Mouse (Mus musculus) c-Kit-positive CD71-positive TER-119-positive erythroid progenitor cells, embryonic 14.5 days (primary cell): ENCODE measurements around the gene Rbm48.
"Not testable (repeated sequence)": the region's sequence is repeated elsewhere in the genome, so short reads cannot be mapped to it uniquely, and the experiment has no call there.

Source experiments
- DNase-seq: peaks from one replicate; pipeline ENCODE4 v3.0.0-alpha.2; 2013; ENCODE audit warnings: low spot score

Rbm48 gene

DNA sequence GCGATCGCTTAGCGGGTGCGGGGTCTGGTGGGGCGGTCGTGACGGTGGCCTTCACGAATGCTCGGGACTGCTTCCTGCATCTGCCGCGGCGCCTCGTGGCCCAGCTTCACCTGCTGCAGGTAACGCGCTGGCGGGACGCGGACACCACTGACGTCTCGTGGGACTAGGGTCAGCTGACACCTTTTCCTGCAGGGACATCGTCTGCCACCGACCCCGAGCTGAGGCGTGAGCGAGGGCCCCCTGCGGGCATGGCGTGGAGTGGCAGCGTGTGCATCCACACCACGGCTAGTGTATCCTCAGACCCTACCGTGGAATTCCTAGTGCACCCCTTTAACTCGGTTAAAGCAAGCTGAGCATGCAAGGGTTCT lies at the start of gene Rbm48:
TSS of gene Rbm48 (minus strand) at position 187 of the 368 bp plus-strand sequence.
- DNase-seq, result peak; percentile 53

GRCm38 (mm10) chr5:3645326-3645725 lies 48.9 kb upstream of the Rbm48 start:
- no peak for DNase-seq

- no peak for DNase-seq
These were observed 48.2 kb upstream of the Rbm48 start for GRCm38 (mm10) chr5:3644621-3645020.

DNA sequence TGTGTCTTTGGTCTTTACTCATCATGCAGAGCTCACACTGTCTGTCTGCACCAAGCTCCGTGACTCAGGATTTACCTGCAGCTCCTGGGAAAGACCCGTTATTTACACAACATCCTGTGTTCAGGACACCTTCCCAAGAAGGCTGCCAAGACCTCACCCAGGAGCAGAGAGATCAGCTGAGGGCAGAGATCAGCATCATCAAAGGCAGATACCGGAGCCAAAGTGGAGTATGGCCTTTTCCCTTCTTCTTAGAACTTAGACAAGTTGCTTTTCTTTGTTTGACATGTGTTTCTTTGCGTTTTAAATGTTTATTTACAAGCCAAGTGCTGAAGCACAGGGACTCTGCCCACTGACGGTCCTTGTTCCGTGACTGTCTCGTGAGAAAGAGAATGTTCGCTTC lies 38.9 kb upstream of the Rbm48 start:
- no peak for DNase-seq

DNA sequence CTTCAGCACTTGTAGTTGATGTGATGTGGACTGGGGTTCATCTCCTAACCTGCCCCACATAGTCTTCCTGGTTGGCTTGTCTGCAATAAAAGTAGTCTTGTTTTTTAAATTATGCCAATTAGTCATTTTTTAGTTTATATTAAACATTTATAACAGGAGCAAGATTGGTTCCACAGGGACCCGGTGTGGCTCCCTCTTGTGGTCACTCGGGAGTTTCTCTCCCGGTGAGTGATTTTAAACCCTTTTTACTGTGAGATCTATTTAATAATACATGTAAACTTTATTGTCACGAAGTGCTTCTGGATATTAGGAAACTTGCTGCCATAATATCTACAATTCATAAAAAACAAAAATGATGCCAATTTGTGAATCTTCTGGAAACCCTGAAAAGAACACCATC lies 37.6 kb upstream of the Rbm48 start:
- DNase-seq, result peak; percentile 31

DNA sequence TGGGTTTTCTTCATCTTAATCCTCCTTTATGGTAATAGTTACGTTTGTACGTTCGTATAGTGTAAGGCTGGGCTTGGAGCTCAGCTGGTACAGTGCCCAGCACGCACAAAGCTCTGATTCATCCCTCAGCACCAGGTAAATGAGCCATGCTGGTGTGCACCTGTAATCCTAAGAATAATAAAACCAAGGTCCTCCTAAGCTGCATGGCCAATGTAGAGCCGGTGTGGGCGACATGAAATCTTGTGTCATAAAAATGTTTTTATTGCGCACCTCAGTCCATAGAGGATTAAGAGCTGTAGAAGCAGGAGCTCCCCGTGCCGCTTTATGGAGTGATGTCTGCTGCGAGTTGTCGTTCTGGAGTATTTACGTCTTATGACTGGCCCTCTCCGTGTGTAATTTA lies 36.9 kb upstream of the Rbm48 start:
- no peak for DNase-seq

- no peak for DNase-seq
These were observed 35.9 kb upstream of the Rbm48 start for GRCm38 (mm10) chr5:3632285-3632684.

DNA sequence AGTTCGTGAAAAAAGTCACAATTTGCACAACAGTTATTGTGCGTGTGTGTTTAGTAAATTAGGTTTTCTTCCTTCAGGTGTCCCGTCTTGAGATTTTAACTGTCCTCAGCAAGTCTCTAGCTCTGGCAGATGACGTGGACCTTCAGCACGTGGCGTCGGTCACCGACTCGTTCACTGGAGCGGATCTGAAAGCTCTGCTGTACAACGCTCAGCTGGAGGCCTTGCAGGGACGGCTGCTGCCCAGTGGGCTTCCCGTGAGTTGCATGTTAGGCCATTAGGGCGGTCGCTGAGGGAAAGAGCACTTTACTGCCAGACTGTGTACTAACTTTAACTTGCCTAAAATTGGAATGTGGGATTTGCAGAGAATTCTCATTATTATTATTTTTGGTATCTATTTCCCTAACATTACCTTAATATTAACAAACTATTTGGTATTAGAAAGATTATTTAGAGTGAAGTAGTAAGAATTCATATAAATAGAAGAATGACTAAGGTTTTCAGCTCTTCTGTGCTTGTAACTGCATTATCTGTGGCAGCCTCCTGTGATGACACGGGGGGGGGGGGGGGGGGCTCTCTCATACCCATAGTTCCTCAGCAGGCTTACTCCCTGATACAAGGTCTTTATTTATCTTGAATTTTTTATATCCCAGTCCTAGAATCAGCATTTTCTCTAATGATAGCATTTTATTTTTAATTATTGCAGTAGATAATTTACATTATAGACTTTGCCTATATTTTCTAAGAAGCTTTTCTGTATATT lies 35.3 kb upstream of the Rbm48 start:
- no peak for DNase-seq

DNA sequence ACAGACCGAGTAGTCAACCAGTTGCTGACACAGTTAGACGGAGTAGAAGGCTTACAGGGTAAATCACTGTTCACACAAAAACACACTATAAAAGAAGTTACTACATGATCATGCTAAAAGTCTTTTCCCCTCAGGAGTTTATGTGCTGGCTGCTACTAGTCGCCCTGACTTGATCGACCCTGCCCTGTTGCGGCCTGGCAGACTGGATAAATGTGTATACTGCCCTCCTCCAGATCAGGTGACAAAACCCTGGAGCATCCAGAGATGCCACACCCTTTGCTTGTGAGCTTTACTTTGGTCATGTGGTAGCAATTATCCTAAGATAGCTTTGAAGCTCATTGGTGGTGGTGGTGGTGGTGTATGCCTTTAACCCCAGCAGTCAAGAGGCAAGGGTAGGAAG lies 33.7 kb upstream of the Rbm48 start:
- DNase-seq, result no peak

DNA sequence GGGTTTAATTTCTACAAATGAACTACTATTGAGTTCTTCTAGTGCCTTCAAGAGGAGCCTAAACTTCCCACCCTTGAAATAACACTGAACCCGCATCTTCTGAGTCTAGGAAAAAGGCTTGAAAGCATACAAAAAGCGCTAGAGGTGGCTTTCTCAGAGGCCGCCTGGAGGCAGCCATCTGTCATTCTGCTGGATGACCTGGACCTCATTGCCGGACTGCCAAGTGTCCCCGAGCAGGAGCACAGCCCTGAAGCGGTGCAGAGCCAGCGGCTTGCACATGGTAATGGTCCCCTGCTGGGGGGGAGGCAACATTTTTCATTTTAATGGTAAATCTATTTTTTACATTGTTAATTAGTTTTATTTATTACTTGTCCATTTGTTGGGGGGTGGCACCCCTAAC lies 24.1 kb upstream of the Rbm48 start:
- DNase-seq, result no peak

DNA sequence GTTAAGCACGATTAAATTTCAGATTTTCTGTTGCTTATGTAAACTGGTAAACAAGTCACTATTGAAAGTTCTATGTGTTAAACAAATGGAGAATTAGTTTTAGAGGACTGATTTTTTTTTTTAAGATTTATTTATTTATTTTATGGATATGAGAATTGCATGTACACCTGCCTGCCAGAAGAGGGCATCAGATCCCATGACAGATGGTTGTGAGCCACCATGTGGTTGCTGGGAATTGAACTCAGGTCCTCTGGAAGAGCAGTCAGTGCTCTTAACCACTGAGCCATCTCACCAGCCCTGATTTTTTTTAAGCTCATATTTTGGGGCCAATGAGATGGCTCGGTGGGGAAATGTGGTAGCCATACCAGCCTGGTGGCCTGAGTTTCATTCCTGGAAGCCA lies 15.4 kb upstream of the Rbm48 start:
- not testable (repeated sequence) for DNase-seq

- no peak for DNase-seq
These were observed 12.9 kb upstream of the Rbm48 start for GRCm38 (mm10) chr5:3609241-3609640.

GRCm38 (mm10) chr5:3607114-3607513 lies 10.7 kb upstream of the Rbm48 start:
- DNase-seq, result no peak

DNA sequence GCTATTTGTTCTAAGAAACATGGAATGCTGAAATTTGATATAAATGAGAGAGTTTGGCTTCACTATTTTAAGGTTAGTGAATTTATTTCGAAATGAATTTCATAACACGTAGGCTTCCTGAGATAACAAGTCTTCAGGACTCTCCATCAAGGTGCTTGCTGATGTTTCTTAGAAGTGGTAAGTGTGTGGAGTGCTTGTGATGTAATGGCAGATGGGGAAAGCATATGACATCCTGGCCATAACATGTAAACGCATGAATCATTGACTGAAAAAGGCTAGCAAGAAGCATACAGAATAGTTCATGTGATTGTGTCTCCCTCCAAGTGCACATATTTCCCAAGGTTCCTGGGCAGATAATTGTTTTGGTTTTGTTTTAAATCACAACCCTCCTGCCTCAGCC lies 4.4 kb upstream of the Rbm48 start:
- no peak for DNase-seq

GRCm38 (mm10) chr5:3600298-3600697 lies 3.9 kb upstream of the Rbm48 start:
- DNase-seq, result no peak

DNA sequence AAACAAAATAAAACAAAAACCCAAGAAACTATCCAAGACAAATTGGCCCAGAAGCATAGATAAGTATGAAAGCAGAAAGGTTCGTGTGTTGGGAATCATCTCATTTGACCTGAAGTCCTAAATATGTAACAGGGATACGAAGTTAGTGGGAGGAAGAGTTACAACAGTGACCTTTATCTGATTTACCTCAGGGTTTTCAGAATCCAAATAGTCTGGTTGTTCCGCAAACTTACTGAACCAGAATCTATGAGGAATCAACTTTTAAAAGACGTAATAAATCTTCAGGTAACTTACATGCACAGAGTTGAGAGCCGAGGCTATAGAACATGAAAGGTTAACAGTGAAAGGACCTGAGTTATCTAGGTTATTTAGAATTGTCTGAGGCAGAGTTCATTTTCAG lies 2.4 kb upstream of the Rbm48 start:
- no peak for DNase-seq

DNA sequence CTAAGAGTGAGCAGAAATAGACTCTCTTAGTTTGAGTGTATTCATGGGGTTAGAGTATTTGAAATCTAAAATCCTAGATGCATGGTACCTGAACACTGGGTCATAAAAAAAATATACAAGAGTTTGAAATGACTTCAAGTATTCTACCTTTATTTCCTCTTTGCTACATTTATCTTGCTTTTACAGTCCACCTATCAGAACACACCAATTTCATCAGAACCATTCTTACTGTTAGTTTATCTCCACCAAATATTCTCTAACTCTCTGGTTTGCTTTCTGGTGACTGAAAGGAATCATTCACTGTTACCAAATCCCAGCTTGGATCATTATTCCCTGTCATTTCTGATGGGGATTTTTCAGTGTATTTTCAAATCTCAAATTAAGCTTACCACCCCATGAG lies 786 bp upstream of the Rbm48 start:
- no peak for DNase-seq

GRCm38 (mm10) chr5:3595693-3596398 lies 539 bp downstream of the Rbm48 start, which contains the start of gene Pex1:
Pex1 (plus strand) TSS chr5:3596066.
- DNase-seq, result peak; percentile 94

DNA sequence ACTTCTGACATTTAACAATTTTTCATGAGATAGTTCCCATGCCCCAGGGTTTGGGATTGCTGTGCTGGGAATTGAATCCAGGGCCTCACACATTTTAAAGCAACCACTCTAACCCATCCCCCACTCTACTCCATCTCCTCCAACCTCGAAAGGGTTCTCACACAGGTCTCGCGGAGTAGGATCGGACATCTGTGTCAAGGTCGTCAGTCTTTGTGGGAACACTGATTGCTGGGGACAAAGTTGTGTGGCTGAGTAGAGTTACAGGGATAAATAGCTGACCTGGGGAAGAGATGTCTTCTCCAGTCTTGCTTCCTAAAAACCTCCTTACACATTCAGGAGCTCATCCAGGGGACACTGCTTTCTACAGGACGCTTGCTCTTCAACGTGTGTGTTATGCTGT lies 17.3 kb downstream of the Rbm48 start:
- no peak for DNase-seq

GRCm38 (mm10) chr5:3577939-3578338 lies 18.4 kb downstream of the Rbm48 start:
- no peak for DNase-seq

DNA sequence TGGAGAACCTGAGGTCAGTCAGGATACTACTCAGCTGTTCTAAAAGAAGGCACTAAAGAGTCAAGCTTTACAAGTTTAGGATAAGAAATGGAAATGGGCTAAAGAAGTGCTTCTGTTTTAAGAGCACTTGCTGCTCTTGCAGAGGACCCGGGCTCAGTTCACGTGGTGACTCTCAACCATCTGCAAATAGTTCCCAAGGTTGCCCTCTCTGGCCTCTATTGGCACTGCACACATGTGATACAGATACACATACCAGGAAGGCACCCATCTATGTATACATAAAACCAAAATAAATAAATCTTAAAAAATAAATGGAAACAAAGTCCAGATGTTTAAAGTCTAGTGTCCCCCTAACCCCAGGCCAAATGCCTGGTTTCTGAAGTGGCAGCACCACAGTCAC lies 21.6 kb downstream of the Rbm48 start:
- DNase-seq, result no peak

DNA sequence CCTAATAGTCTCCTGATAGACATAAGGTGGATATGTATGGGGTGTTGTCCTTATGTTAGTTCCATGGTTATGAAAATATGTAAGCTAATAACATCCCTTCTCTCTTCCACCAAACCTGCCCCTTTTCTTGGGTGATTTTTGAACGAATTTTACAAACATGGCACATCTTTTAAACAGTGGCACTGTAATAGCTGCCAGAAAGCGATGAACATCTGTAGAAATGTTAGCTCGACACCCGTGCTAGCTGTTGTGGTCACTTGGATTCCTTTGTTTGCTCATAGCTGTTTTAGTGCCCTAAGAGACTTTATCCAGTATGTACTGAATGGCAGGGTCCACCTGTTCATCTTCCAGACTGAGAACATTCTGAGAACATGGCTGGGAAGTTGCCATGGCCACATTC lies 25.1 kb downstream of the Rbm48 start, which contains the start of gene 1700109H08Rik:
TSS of gene 1700109H08Rik (plus strand) at position 301 of the 400 bp plus-strand sequence.
- no peak for DNase-seq

DNA sequence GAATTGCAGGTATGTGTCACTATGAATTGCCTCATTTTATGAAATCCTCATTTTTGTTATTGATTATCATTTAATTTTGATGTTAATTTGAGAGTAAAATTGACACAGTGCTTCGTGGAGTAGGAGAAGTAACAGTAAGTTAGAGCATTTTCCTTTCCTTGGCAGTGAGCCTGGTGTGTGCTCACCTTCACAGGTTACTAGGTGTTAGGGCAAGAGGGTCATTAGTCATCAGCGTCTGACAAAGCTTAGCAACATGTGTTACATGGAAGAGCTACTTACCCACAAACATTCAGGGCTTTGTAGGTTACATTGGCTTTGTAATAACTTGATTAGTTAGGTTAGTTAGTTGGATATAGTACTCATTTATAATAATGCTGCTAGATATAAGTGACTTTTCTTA lies 42.2 kb downstream of the Rbm48 start:
- DNase-seq, result no peak

DNA sequence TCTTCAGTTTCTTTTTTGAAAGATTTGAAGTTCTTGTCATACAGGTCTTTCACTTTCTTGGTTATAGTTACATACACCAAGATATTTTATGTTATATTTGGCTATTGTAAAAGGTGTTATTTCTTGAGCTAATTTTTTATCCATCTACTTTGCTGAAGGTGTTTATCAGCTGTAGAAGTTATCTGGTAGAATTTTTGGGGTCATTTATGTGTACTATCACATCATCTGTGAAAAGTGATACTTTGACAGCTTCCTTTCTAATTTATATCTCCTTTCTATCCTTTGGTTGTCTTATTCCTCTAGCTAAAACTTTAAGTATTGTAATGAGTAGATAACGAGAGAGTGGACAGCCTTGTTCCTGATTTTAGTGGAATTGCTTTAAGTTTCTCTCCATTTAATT lies 44.9 kb downstream of the Rbm48 start:
- DNase-seq, result no peak
